Mouse (Mus musculus) bone marrow macrophage, adult 2 months (primary cell): ENCODE data around the gene Gpc5. TPM values are rescaled to one million over a fixed set of nuclear protein-coding genes. Genes with fewer than 3 reads are reported as not detected.
"Not testable (repeated sequence)": the region's sequence is repeated elsewhere in the genome, so short reads cannot be mapped to it uniquely, and the experiment has no call there.

Experiments
- H3K27ac ChIP-seq: 2 replicates; pipeline ENCODE4 v1.5.1; 2012; ENCODE audit warnings: low read depth, low read length; ENCODE audit not compliant: insufficient read depth
- H3K4me1 ChIP-seq: 2 replicates; pipeline ENCODE4 v1.6.1; 2012; ENCODE audit warnings: low read length; ENCODE audit not compliant: control insufficient read depth, insufficient read depth
- H3K4me3 ChIP-seq: 2 replicates; pipeline ENCODE4 v1.5.1; 2012; ENCODE audit warnings: mild to moderate bottlenecking, low read length, moderate library complexity; ENCODE audit not compliant: insufficient read depth
- CTCF ChIP-seq: IDR thresholded peaks from 2 replicates; pipeline ENCODE4 v1.5.1; 2012; ENCODE audit warnings: low read depth, mild to moderate bottlenecking, low read length, moderate library complexity
- POLR2A ChIP-seq: IDR thresholded peaks from 2 replicates; pipeline ENCODE4 v1.6.1; 2012; ENCODE audit warnings: mild to moderate bottlenecking, low read depth, low read length, borderline replicate concordance
- polyA plus RNA-seq: library from polyadenylated mRNA; stranded (reverse); fragments of >200 nt; gene quantifications from 2 replicates; pipeline ENCODE4 v1.2.4, GENCODE M21; 2012; ENCODE audit not compliant: missing spikeins, insufficient read depth, insufficient read length

Gpc5 gene
- polyA plus RNA-seq, 1 experiment, result not detected

DNA sequence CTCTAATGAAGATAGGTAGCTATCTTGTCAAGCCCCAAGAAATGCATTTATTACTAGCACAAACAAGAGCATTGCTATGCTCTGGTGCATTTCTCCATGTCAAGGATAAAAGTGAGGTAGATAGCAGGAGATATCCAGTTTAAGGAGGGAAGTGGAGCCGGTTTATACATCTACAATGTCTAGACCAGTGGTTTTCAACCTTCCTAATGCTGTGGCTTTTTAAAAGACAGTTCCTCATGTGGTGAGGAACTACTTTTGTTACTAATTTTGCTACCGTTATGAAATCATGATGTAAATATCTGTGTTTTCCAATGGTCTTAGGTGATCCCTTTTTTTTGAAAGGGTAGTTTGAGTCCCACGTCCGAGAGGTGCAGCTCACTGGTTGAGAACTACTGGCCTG is 37.8 kb upstream of the Gpc5 start:
- Histone ChIP-seq H3K4me1 (peaks cover 4% of the 10 kb centered on the region), H3K4me3 (no peak overlapping the region), H3K27ac (no peak overlapping the region)
- TF ChIP-seq CTCF, result no peak

DNA sequence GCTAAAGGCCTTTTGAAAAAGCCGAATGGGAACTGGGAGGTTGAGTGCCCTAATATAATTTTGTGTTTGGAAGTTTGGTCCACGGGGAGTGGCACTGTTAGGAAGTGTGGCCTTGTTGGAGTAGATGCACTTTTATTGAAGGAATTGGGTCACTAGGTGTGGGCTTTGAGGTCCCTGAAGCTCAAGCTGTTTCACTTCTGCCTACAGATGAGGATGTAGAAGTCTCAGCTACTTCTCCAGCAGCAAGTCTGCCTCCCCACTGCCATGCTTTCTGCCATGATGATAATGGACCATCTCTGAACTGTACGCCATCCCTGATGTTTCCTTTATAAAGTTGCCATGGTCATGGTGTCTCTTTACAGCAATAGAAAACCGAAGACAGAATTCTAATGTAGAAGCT is 34.5 kb upstream of the Gpc5 start:
- Histone ChIP-seq H3K27ac (no peak overlapping the region), H3K4me3 (no peak overlapping the region), H3K4me1 (peaks cover 4% of the 10 kb centered on the region)
- TF ChIP-seq POLR2A, result no peak
- TF ChIP-seq CTCF, result no peak

- not testable (repeated sequence) for H3K4me1 ChIP-seq, H3K27ac ChIP-seq, H3K4me3 ChIP-seq
Measured at GRCm38 (mm10) chr14:115066164-115066563, 25.9 kb upstream of the Gpc5 start.

- Histone ChIP-seq H3K4me3 (no peak overlapping the region), H3K27ac (no peak overlapping the region), H3K4me1 (no peaks in the 10 kb centered on the region)
- TF ChIP-seq POLR2A (no peak), CTCF (no peak)
Measured at GRCm38 (mm10) chr14:115070534-115070933, 21.5 kb upstream of the Gpc5 start.

DNA sequence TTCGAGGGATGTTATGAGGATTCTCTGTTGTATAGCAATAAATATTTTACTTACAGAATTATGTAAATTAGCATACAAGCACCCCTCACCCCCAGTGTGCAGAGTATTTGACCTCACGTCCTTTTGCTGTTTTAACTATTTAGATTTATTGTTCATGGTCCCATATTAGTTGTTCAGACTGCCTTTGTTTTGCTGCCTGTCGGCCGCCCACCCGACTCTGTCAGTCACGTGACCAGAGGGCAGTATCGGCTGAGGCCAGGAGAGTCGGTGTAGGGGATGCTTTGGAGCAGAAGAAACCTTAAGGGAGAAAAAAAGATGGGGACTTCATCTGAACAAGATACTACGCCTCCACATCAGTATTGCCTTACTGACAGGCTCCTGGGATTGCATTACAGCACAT is 14.7 kb upstream of the Gpc5 start:
- Histone ChIP-seq H3K27ac (no peak overlapping the region), H3K4me1 (no peaks in the 10 kb centered on the region), H3K4me3 (no peak overlapping the region)
- no peak for TF ChIP-seq CTCF
- TF ChIP-seq POLR2A, result no peak

- TF ChIP-seq CTCF, result no peak
- no peak overlapping the region for H3K27ac ChIP-seq
- H3K4me1 ChIP-seq, result no peaks in the 10 kb centered on the region
- H3K4me3 ChIP-seq, result no peak overlapping the region
Measured at GRCm38 (mm10) chr14:115078064-115078463, 14.0 kb upstream of the Gpc5 start.

GRCm38 (mm10) chr14:115081728-115082502 is 10.1 kb upstream of the Gpc5 start:
- no peak overlapping the region for H3K4me3 ChIP-seq
- H3K4me1 ChIP-seq, result no peaks in the 10 kb centered on the region
- H3K27ac ChIP-seq, result no peak overlapping the region
- TF ChIP-seq POLR2A (no peak), CTCF (no peak)

DNA sequence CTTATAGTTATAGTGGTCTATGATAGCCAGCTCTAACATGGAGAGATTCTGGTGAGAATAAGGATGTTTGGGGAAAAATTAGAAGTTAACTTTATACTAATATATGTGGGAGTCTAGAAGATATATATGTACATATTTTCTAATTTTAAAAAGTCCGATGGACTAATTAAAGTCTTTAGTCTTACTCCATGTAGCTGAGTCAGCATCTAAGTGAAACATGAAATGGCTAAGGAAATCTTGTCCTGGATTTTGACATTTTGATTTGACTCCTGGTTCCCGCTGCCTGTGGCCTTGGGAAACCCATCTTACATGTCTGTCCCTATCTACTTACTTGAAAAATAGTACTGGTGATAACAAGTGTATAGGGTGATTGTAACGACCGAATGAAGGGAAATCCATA is 1.5 kb upstream of the Gpc5 start:
- no peak overlapping the region for H3K4me3 ChIP-seq
- no peak for TF ChIP-seq POLR2A
- TF ChIP-seq CTCF, result no peak
- H3K4me1 ChIP-seq, result no peaks in the 10 kb centered on the region
- no peak overlapping the region for H3K27ac ChIP-seq

DNA sequence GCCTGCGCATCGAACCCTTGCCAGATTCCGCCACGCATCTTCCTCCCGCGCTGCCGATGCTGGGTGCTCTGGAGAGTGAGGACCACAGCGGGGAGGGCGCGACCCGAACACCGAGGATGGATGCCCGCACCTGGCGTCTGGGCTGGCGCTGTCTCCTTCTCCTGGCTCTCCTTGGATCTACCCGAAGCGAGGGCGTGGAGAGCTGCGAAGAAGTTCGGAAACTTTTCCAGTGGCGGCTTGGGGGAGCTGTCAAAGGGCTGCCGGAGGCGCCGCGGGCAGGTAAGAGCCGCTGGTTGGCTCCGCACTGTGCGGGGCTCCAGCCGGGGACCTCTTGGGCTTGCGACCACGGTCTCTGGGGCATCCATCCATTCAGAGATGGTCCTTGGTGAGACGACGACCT is 495 bp downstream of the Gpc5 start:
- H3K4me3 ChIP-seq, result peak overlapping the region; percentile 64
- TF ChIP-seq CTCF, result no peak
- TF ChIP-seq POLR2A, result no peak
- no peaks in the 10 kb centered on the region for H3K4me1 ChIP-seq
- no peak overlapping the region for H3K27ac ChIP-seq

GRCm38 (mm10) chr14:115092952-115093351 is 937 bp downstream of the Gpc5 start:
- Histone ChIP-seq H3K4me3 (no peak overlapping the region), H3K4me1 (no peaks in the 10 kb centered on the region), H3K27ac (no peak overlapping the region)
- TF ChIP-seq POLR2A, result no peak
- no peak for TF ChIP-seq CTCF

DNA sequence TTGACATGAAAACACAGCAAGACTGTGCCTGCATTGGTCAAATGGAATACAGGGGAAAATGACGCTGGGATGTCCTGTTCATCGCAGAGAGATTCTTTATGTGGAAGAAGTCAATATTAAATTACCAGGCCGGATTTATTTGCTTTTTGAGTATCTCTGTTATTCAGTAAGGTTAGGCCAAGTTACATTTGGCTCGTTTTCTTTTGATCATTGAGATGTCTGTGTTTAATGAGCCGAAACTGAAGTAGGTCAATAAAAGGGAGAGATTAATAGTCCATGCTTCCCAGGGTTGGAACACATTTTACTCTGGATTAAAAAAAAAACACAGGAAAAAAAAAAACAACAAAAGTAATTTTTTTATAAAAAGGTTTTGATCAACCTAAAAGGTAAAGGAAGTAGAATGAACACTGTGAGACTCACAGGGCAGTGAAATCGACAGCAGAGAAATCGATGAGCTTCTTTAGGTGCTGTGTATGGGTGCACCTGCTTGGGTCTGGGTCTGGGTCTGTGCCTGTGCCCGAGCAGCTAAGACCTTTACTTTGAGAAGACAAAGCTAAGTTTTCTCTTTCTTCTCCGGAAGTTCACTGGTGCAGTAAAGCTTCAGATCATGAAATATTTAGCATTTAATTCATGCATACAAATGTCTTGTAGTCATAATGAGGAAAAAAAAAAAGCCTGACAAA is 8.7 kb downstream of the Gpc5 start:
- H3K4me3 ChIP-seq, result no peak overlapping the region
- no peaks in the 10 kb centered on the region for H3K4me1 ChIP-seq
- H3K27ac ChIP-seq, result no peak overlapping the region
- no peak for TF ChIP-seq POLR2A
- no peak for TF ChIP-seq CTCF
